Mouse (Mus musculus) megakaryocyte, embryonic 14.5 days (primary cell): ENCODE data around the gene Zdhhc17. TPM values are rescaled to one million over a fixed set of nuclear protein-coding genes. Genes with fewer than 3 reads are reported as not detected.

Source experiments
- H3K27me3 ChIP-seq: replicated peaks from 2 replicates; pipeline ENCODE3; 2012; ENCODE audit warnings: inconsistent platforms
- H3K36me3 ChIP-seq: replicated peaks from 2 replicates; pipeline ENCODE3; 2012; ENCODE audit warnings: low read length, inconsistent platforms, mixed read lengths
- H3K4me1 ChIP-seq: 2 replicates; pipeline ENCODE4 v1.6.1; 2012; ENCODE audit warnings: inconsistent platforms
- H3K4me3 ChIP-seq: replicated peaks from 2 replicates; pipeline ENCODE3; 2012; ENCODE audit warnings: moderate library complexity, mild to moderate bottlenecking, inconsistent platforms
- H3K9me3 ChIP-seq: 2 replicates; pipeline ENCODE4 v1.6.1; 2012; ENCODE audit warnings: inconsistent platforms
- FLI1 ChIP-seq: IDR thresholded peaks from 2 replicates; pipeline ENCODE4 v1.6.1; 2012; ENCODE audit warnings: low read length, inconsistent platforms, mixed read lengths
- GATA1 ChIP-seq: IDR thresholded peaks from 3 replicates; pipeline ENCODE4 v1.6.1; 2012; ENCODE audit warnings: mixed read lengths, low read length, inconsistent platforms, borderline replicate concordance
- polyA plus RNA-seq: library from polyadenylated mRNA; stranded (reverse); fragments of >175 nt; gene quantifications from 2 replicates; pipeline ENCODE4 v1.2.3, GENCODE M21; 2012; ENCODE audit warnings: low replicate concordance; ENCODE audit not compliant: insufficient read depth

Zdhhc17 gene
- polyA plus RNA-seq, 1 experiment: 0.29 TPM

- peaks cover 4% of the 10 kb centered on the region for H3K36me3 ChIP-seq
- peak overlapping the region; percentile 78 for H3K4me3 ChIP-seq
- no peak for TF ChIP-seq FLI1
- TF ChIP-seq GATA1: no peak
- H3K9me3 ChIP-seq: no peaks in the 10 kb centered on the region
- H3K27me3 ChIP-seq: no peaks in the 10 kb centered on the region
- H3K4me1 ChIP-seq: peaks cover 49% of the 10 kb centered on the region
Measured at GRCm38 (mm10) chr10:111007687-111008086, 2.3 kb downstream of the Zdhhc17 start.

DNA sequence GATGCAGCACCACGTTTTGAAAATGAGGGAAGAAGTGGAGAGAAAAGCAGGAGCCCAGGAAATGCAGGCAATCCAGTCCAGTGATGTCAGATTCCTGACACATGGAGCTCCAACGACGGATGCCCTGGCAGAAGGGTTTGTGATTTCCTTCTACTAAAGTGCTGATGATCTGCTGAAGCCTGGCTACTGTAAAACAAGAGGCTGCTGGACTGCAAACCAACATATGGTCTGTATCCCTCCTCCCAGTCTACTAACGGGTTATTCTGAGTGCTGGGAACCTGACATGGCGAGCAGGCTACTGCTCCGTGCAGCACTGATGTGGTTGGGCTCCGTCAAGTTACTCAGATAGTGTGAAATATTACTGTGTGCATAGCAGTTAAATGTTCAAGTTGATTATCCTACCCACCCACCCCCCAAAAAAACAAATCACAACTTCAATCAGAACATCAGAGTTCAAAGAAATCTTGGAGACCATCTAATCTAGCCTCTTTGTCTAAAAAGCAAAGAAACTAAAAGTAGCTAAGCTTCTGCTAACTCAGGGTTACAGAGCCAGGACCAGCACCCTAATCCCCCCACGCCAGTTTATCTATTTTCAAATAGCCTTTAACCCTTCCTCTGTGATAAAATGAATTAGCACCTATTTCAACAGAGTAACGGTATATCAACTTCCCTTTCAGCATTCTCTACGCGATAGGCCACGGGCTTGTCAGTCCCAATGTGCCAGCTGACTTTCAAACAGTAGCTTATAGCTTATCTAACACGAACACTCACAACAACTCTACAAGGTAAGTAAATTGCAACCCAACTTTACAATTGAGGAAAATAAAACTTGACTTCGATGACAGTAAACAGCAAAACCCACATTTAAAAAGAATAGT, 4.1 kb downstream of the Zdhhc17 start:
- Histone ChIP-seq H3K9me3 (no peaks in the 10 kb centered on the region), H3K27me3 (no peaks in the 10 kb centered on the region), H3K4me3 (peak overlapping the region; percentile 76), H3K4me1 (peaks cover 41% of the 10 kb centered on the region), H3K36me3 (peaks cover 4% of the 10 kb centered on the region)
- TF ChIP-seq FLI1: no peak
- no peak for TF ChIP-seq GATA1

GRCm38 (mm10) chr10:111004220-111004619, 5.7 kb downstream of the Zdhhc17 start:
- Histone ChIP-seq H3K4me3 (peak overlapping the region; percentile 77), H3K4me1 (peaks cover 42% of the 10 kb centered on the region)
- TF ChIP-seq FLI1 (no peak), GATA1 (no peak)

GRCm38 (mm10) chr10:110999201-110999600, 10.7 kb downstream of the Zdhhc17 start:
- Histone ChIP-seq H3K4me1 (peaks cover 36% of the 10 kb centered on the region), H3K4me3 (no peak overlapping the region), H3K27me3 (no peaks in the 10 kb centered on the region), H3K36me3 (peaks cover 11% of the 10 kb centered on the region), H3K9me3 (no peaks in the 10 kb centered on the region)
- TF ChIP-seq FLI1: no peak
- TF ChIP-seq GATA1: no peak

More at GRCm38 (mm10) chr10:111004220-111004619, 5.7 kb downstream of the Zdhhc17 start:
- Histone ChIP-seq H3K36me3 (peaks cover 9% of the 10 kb centered on the region), H3K9me3 (no peaks in the 10 kb centered on the region), H3K27me3 (no peaks in the 10 kb centered on the region)

DNA sequence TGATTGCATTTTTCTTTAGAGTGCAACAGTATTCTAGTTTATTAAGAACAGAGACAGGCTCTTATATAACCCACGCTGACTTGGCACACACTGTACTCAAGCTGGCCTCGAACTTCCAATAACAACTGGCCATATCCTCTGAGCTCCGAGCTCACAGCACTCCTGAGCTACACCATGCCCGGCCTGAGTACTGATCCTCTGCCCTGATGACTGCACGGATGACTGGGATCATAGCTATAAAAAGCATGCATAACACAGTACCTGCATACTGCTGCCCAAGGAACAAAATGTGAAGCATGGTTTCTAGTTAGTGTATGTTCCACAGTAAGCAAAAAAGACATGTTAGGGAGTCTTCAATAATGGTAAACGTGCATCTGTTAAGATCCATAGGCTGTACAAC, 12.8 kb downstream of the Zdhhc17 start:
- H3K27me3 ChIP-seq: no peaks in the 10 kb centered on the region
- peaks cover 14% of the 10 kb centered on the region for H3K36me3 ChIP-seq
- H3K9me3 ChIP-seq: no peaks in the 10 kb centered on the region
- H3K4me1 ChIP-seq: peaks cover 44% of the 10 kb centered on the region
- H3K4me3 ChIP-seq: no peak overlapping the region
- no peak for TF ChIP-seq FLI1
- TF ChIP-seq GATA1: no peak

- Histone ChIP-seq H3K4me3 (no peak overlapping the region), H3K27me3 (no peaks in the 10 kb centered on the region), H3K9me3 (no peaks in the 10 kb centered on the region), H3K4me1 (peaks cover 63% of the 10 kb centered on the region), H3K36me3 (peaks cover 13% of the 10 kb centered on the region)
- TF ChIP-seq FLI1 (no peak), GATA1 (no peak)
Measured at GRCm38 (mm10) chr10:110994761-110995160, 15.2 kb downstream of the Zdhhc17 start.

- Histone ChIP-seq H3K36me3 (peaks cover 5% of the 10 kb centered on the region), H3K4me1 (peaks cover 63% of the 10 kb centered on the region), H3K9me3 (no peaks in the 10 kb centered on the region), H3K4me3 (no peak overlapping the region), H3K27me3 (no peaks in the 10 kb centered on the region)
- no peak for TF ChIP-seq FLI1
Measured at GRCm38 (mm10) chr10:110993249-110993648, 16.7 kb downstream of the Zdhhc17 start.

DNA sequence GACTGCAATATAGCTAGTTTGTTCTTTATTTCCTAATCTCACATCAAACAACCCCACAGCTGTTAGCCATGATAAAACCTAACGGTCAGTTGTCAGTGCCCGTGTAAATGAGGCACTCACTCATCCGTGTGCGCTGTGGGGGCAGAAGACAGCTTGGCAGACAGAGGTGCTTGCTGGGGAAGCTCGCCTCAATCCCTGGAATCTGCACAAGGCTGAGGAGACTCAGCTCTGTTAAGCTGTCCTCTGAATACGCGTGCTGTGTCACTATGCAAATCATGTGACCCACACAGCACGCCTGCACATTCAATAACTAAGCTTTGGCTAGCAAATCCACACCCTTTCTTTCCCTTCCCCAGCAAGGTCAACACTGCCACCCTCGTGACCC, 17.9 kb downstream of the Zdhhc17 start:
- H3K9me3 ChIP-seq: no peaks in the 10 kb centered on the region
- H3K4me3 ChIP-seq: peak overlapping the region; percentile 69
- H3K4me1 ChIP-seq: peaks cover 50% of the 10 kb centered on the region
- H3K36me3 ChIP-seq: peaks cover 5% of the 10 kb centered on the region
- TF ChIP-seq GATA1 (no peak), FLI1 (no peak)
- H3K27me3 ChIP-seq: no peaks in the 10 kb centered on the region

- H3K9me3 ChIP-seq: no peaks in the 10 kb centered on the region
- TF ChIP-seq GATA1 (no peak), FLI1 (no peak)
- no peaks in the 10 kb centered on the region for H3K27me3 ChIP-seq
- peaks cover 50% of the 10 kb centered on the region for H3K4me1 ChIP-seq
- no peak overlapping the region for H3K4me3 ChIP-seq
- peaks cover 9% of the 10 kb centered on the region for H3K36me3 ChIP-seq
Measured at GRCm38 (mm10) chr10:110991307-110992046, 18.5 kb downstream of the Zdhhc17 start.

DNA sequence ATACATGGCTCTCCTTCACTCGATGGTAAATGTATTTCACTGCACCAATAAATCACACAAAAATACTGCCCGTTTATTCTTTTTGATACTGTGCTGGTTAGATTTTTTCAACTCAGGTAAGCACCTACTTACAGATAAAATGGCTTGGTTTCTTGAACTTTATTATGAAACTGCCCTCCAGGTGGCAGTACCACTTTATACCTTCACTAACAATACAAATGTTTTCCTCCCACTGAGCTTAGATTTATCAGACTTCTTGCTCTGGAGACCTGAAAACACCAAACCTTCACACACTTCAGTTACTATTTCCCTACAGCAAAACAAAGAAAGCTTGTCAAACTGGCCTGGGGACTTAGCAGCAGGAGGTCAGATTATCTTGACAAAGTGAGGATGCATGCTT, 20.2 kb downstream of the Zdhhc17 start:
- TF ChIP-seq FLI1: no peak
- TF ChIP-seq GATA1: no peak
- Histone ChIP-seq H3K4me3 (no peak overlapping the region), H3K4me1 (peaks cover 51% of the 10 kb centered on the region), H3K9me3 (no peaks in the 10 kb centered on the region), H3K27me3 (no peaks in the 10 kb centered on the region), H3K36me3 (peaks cover 14% of the 10 kb centered on the region)
